Mouse (Mus musculus): Measurements from ENCODE around the gene Ccdc124.

Ccdc124 gene

GRCm38 (mm10) chr8:70850132-70850845 is 23.4 kb downstream of the Ccdc124 start:
- in situ Hi-C loops (cut with MboI, MseI): no loop called here

- in situ Hi-C loops (cut with MboI, MseI): no loop called here
Observed at GRCm38 (mm10) chr8:70849333-70849990, 24.3 kb downstream of the Ccdc124 start.

GRCm38 (mm10) chr8:70846371-70847154 is 27.2 kb downstream of the Ccdc124 start:
- in situ Hi-C loops (cut with MboI, MseI): no loop called here

GRCm38 (mm10) chr8:70845108-70845507 is 28.6 kb downstream of the Ccdc124 start:
- in situ Hi-C loops (cut with MboI, MseI): no loop called here

GRCm38 (mm10) chr8:70844523-70844922 is 29.2 kb downstream of the Ccdc124 start:
- in situ Hi-C loops (cut with MboI, MseI): no loop called here

- in situ Hi-C loops (cut with MboI, MseI): no loop called here
Observed at GRCm38 (mm10) chr8:70843941-70844340, 29.8 kb downstream of the Ccdc124 start.

GRCm38 (mm10) chr8:70843214-70843773 is 30.4 kb downstream of the Ccdc124 start:
- in situ Hi-C loops (cut with MboI, MseI): no loop called here

GRCm38 (mm10) chr8:70842484-70842883 is 31.3 kb downstream of the Ccdc124 start:
- in situ Hi-C loops (cut with MboI, MseI): no loop called here

- in situ Hi-C loops (cut with MboI, MseI): no loop called here
Observed at GRCm38 (mm10) chr8:70841147-70842072, 32.3 kb downstream of the Ccdc124 start.

GRCm38 (mm10) chr8:70840590-70840989 is 33.1 kb downstream of the Ccdc124 start:
- in situ Hi-C loops (cut with MboI, MseI): no loop called here

GRCm38 (mm10) chr8:70839408-70840351 is 34.1 kb downstream of the Ccdc124 start, which contains the start of gene Arrdc2:
TSS of gene Arrdc2 (minus strand) at chr8:70839720.
- in situ Hi-C loops (cut with MboI, MseI): loop anchor here (10.0 kb wide), 1 partner anchor 65 kb away; the partner anchor contains the start of gene Pik3r2

- in situ Hi-C loops (cut with MboI, MseI): loop anchor here (10.0 kb wide), 1 partner anchor 64 kb away; the partner anchor contains the start of gene Pik3r2
Observed at GRCm38 (mm10) chr8:70838654-70839407, 34.9 kb downstream of the Ccdc124 start.

- in situ Hi-C loops (cut with MboI, MseI): loop anchor here (10.0 kb wide), 1 partner anchor 62 kb away; the partner anchor contains the start of gene Pik3r2
Observed at GRCm38 (mm10) chr8:70836666-70837065, 37.1 kb downstream of the Ccdc124 start.

- in situ Hi-C loops (cut with MboI, MseI): loop anchor here (10.0 kb wide), 1 partner anchor 59 kb away; the partner anchor contains the start of gene Pik3r2
Observed at GRCm38 (mm10) chr8:70834071-70834470, 39.7 kb downstream of the Ccdc124 start.

- in situ Hi-C loops (cut with MboI, MseI): loop anchor here (10.0 kb wide), 1 partner anchor 59 kb away; the partner anchor contains the start of gene Pik3r2
Observed at GRCm38 (mm10) chr8:70833520-70833919, 40.2 kb downstream of the Ccdc124 start.

GRCm38 (mm10) chr8:70833018-70833482 is 40.7 kb downstream of the Ccdc124 start:
- in situ Hi-C loops (cut with MboI, MseI): loop anchor here (10.0 kb wide), 1 partner anchor 58 kb away; the partner anchor contains the start of gene Pik3r2

GRCm38 (mm10) chr8:70832371-70832770 is 41.4 kb downstream of the Ccdc124 start:
- in situ Hi-C loops (cut with MboI, MseI): loop anchor here (10.0 kb wide), 1 partner anchor 58 kb away; the partner anchor contains the start of gene Pik3r2

- in situ Hi-C loops (cut with MboI, MseI): loop anchor here (10.0 kb wide), 1 partner anchor 57 kb away; the partner anchor contains the start of gene Pik3r2
Observed at GRCm38 (mm10) chr8:70831517-70831916, 42.2 kb downstream of the Ccdc124 start.
